In genomic region chr14:52043446-52043845, GRCm38 (mm10) we compare ENCODE assay signal across 38 mouse cellular contexts. TPM values are rescaled to one million over a fixed set of nuclear protein-coding genes. Genes with fewer than 3 reads are reported as not detected.
A peak's percentile ranks its signal among the peaks of the same experiment; 100 is the strongest.
DNase-seq lines count a peak whose midpoint lies in the region; ATAC-seq and TF ChIP-seq lines count a peak whose summit lies in the region.
"Had no signal": no experiment of that assay in that cellular context is flagged by ENCODE, and none has a peak within 500 bp of the region (broad histone marks: within the 10 kb centered on the region; RNA-seq: fewer than 3 reads in every experiment).

No protein-coding gene starts in this region.

- H3K27me3 ChIP-seq in heart, embryonic 13.5 days (replicated peaks): no peaks in the 10 kb centered on the region
- no peaks in the 10 kb centered on the region for H3K27me3 ChIP-seq in heart, embryonic 12.5 days (replicated peaks)
- H3K27me3 ChIP-seq: limb, embryonic 15.5 days; liver, embryonic 13.5 days; midbrain, embryonic 12.5 days; neural tube, embryonic 13.5 days had no signal

- H3K4me1 ChIP-seq in heart, embryonic 13.5 days: 0 out of 2 replicates have a peak, but pooled peaks cover 9% of the 10 kb centered on the region
- H3K4me1 ChIP-seq in heart, embryonic 12.5 days (replicated peaks): peaks cover 9% of the 10 kb centered on the region

- H3K36me3 ChIP-seq in heart, embryonic 13.5 days: no peaks in the 10 kb centered on the region
- H3K36me3 ChIP-seq in heart, embryonic 12.5 days: no peaks in the 10 kb centered on the region
- H3K36me3 ChIP-seq: G1E; limb, embryonic 10.5 days; limb, embryonic 15.5 days; liver, embryonic 13.5 days; midbrain, embryonic 12.5 days; neural tube, embryonic 13.5 days had no signal

- WGBS in heart, embryonic 13.5 days: 56% methylated on average over 6 of the region's 6 CpGs
- WGBS in heart, embryonic 12.5 days: 59% methylated on average over 6 of the region's 6 CpGs

- peak overlapping the region; percentile 57; the same call in 1 of the 2 replicates for H3K27ac ChIP-seq in gastrocnemius, adult 2 months
- H3K27ac ChIP-seq in heart, embryonic 13.5 days (replicated peaks): no peak overlapping the region
- no peak overlapping the region for H3K27ac ChIP-seq in heart, embryonic 12.5 days (ENCODE audit: poor library complexity, severe bottlenecking)
- H3K27ac ChIP-seq: limb, embryonic 10.5 days; limb, embryonic 15.5 days; liver, embryonic 13.5 days; midbrain, embryonic 12.5 days; neural tube, embryonic 13.5 days had no signal

- H3K4me2 ChIP-seq in heart, embryonic 13.5 days: no peak overlapping the region
- no peak overlapping the region for H3K4me2 ChIP-seq in heart, embryonic 12.5 days
- H3K4me2 ChIP-seq: limb, embryonic 15.5 days; liver, embryonic 13.5 days; midbrain, embryonic 12.5 days; neural tube, embryonic 13.5 days had no signal

- H3K9ac ChIP-seq in heart, embryonic 13.5 days: peak overlapping the region; percentile 30
- H3K9ac ChIP-seq in heart, embryonic 12.5 days: no peak overlapping the region
- H3K9ac ChIP-seq: limb, embryonic 15.5 days; liver, embryonic 13.5 days; midbrain, embryonic 12.5 days; neural tube, embryonic 13.5 days had no signal

- no peak for TF ChIP-seq CTCF in gastrocnemius, adult 2 months (IDR thresholded peaks at IDR 0.05)

- no peaks in the 10 kb centered on the region for H3K9me3 ChIP-seq in heart, embryonic 13.5 days
- no peaks in the 10 kb centered on the region for H3K9me3 ChIP-seq in heart, embryonic 12.5 days (replicated peaks)
- H3K9me3 ChIP-seq: G1E; limb, embryonic 10.5 days; limb, embryonic 15.5 days; liver, embryonic 13.5 days; midbrain, embryonic 12.5 days; neural tube, embryonic 13.5 days had no signal

- intact Hi-C loops in gastrocnemius, adult 2 months (cut with DNase I): no loop called here

- ATAC-seq in heart, embryonic 13.5 days (ENCODE audit: extremely low read depth, insufficient number of reproducible peaks, low FRiP score, low TSS enrichment): no peak
- ATAC-seq in heart, embryonic 12.5 days (ENCODE audit: insufficient number of reproducible peaks, low FRiP score): no peak
- ATAC-seq: forebrain, embryonic 16.5 days; hindbrain, embryonic 16.5 days; Patski had no signal

- H3K4me3 ChIP-seq in gastrocnemius, adult 2 months: no peak overlapping the region
- H3K4me3 ChIP-seq in heart, embryonic 13.5 days: no peak overlapping the region
- no peak overlapping the region for H3K4me3 ChIP-seq in heart, embryonic 12.5 days
- H3K4me3 ChIP-seq: erythroblast, embryonic 14.5 days; limb, embryonic 10.5 days; limb, embryonic 15.5 days; liver, embryonic 13.5 days; midbrain, embryonic 12.5 days; neural tube, embryonic 13.5 days had no signal

- no peak for DNase-seq in gastrocnemius, adult 2 months
- no peak for DNase-seq in gastrocnemius, adult 18-20 months (ENCODE audit: low spot score)
- DNase-seq in lung, postnatal 36 days: peak; percentile 30
- no peak for DNase-seq in lung, postnatal 4 days
- DNase-seq in brain, adult 2 months (ENCODE audit: low read depth, low spot score): peak; percentile 69
- DNase-seq: adrenal gland, postnatal 10 days; cerebellum, adult 18-20 months; cerebellum, postnatal 14 days; gastrocnemius, postnatal 10 days; kidney, adult 18-20 months; kidney, postnatal 10 days; layer of hippocampus, adult 9-11 months; liver, embryonic 13.5 days; lung, adult 2 months; lung, postnatal 10 days; thymus, postnatal 14 days had no signal

RNA-seq across cellular contexts. Expression of gene Olfr221, which starts 1.2 kb away (rescaled TPM):
- not detected for total RNA-seq in gastrocnemius, adult 2 months (2021)
- total RNA-seq in gastrocnemius, adult 18-20 months (2021): not detected
- not detected in 2 replicates for polyA plus RNA-seq in heart, embryonic 13.5 days (2015; fragmentation: Nextera tagmentation; extraction: Ambion mirVana)
- polyA plus RNA-seq in heart, embryonic 12.5 days (2016; fragmentation: Nextera tagmentation; extraction: Ambion mirVana): not detected in 2 replicates
- total RNA-seq: adrenal gland, postnatal 10 days; gastrocnemius, postnatal 10 days; left cerebral cortex, postnatal 10 days; megakaryocyte, adult 5-6 weeks had no signal
- polyA plus RNA-seq: cortical plate, adult 2 months; embryonic facial prominence, embryonic 14.5 days; erythroblast, embryonic 14.5 days; forebrain, embryonic 11.5 days; forebrain, embryonic 16.5 days; G1E; gonadal fat pad, adult 2 months; heart, embryonic 16.5 days; hindbrain, embryonic 11.5 days; hindbrain, embryonic 16.5 days; intestine, embryonic 14.5 days; limb, embryonic 10.5 days; limb, embryonic 15.5 days; liver, embryonic 13.5 days; lung, adult 2 months; midbrain, embryonic 12.5 days; neural tube, embryonic 13.5 days; Patski; small intestine, adult 2 months; stomach, embryonic 14.5 days had no signal

RNA-seq across cellular contexts. Expression of gene Zfp219, which starts 22.9 kb away (rescaled TPM):
- total RNA-seq in gastrocnemius, adult 2 months (2021): 10 to 100 TPM; 13.5 to 13.8 TPM
- total RNA-seq in gastrocnemius, adult 18-20 months (2021): 10 to 100 TPM; 11.1 to 14.4 TPM
- polyA plus RNA-seq in heart, embryonic 13.5 days (2015; fragmentation: Nextera tagmentation; extraction: Ambion mirVana): 14.5 and 15.6 TPM in 2 replicates
- polyA plus RNA-seq in heart, embryonic 12.5 days (2016; fragmentation: Nextera tagmentation; extraction: Ambion mirVana): 21.5 and 23.6 TPM in 2 replicates

RNA-seq across cellular contexts. Expression of gene Tmem253, which starts 28.0 kb away (rescaled TPM):
- 1 to 10 TPM in 1 of 2 experiments, under 1 TPM in 1; 0.46 to 2.6 TPM for total RNA-seq in gastrocnemius, adult 2 months (2021)
- 1 to 10 TPM in 1 of 2 experiments, under 1 TPM in 1; 0.84 to 1.2 TPM for total RNA-seq in gastrocnemius, adult 18-20 months (2021)
- 0.43 and 1.1 TPM in 2 replicates for polyA plus RNA-seq in heart, embryonic 13.5 days (2015; fragmentation: Nextera tagmentation; extraction: Ambion mirVana)
- polyA plus RNA-seq in heart, embryonic 12.5 days (2016; fragmentation: Nextera tagmentation; extraction: Ambion mirVana): 0.50 and 0.80 TPM in 2 replicates
- total RNA-seq: left cerebral cortex, postnatal 10 days; megakaryocyte, adult 5-6 weeks had no signal
- polyA plus RNA-seq: erythroblast, embryonic 14.5 days; neural tube, embryonic 13.5 days had no signal

RNA-seq across cellular contexts. Expression of gene Arhgef40, which starts 58.9 kb away (rescaled TPM):
- total RNA-seq in gastrocnemius, adult 2 months (2021): 10 to 100 TPM in 1 of 2 experiments, 1 to 10 TPM in 1; 9.6 to 14.1 TPM
- total RNA-seq in gastrocnemius, adult 18-20 months (2021): 10 to 100 TPM in 1 of 2 experiments, 1 to 10 TPM in 1; 7.8 to 13.7 TPM
- polyA plus RNA-seq in heart, embryonic 13.5 days (2015; fragmentation: Nextera tagmentation; extraction: Ambion mirVana): 63.9 and 69.5 TPM in 2 replicates
- polyA plus RNA-seq in heart, embryonic 12.5 days (2016; fragmentation: Nextera tagmentation; extraction: Ambion mirVana): 104 and 111 TPM in 2 replicates

Comparison
In these comparisons a context has a peak if more than half of its experiments do, and no peak if none do; other contexts are left out.
1. DNase-seq: peak in lung, postnatal 36 days (single experiment) and brain, adult 2 months (single experiment); none in gastrocnemius, adult 2 months (single experiment), gastrocnemius, adult 18-20 months (single experiment) and lung, postnatal 4 days (0 of 2).